Mouse (Mus musculus) olfactory bulb, adult 2 months (tissue): Measurements from ENCODE around the gene Limch1. TPM values are rescaled to one million over a fixed set of nuclear protein-coding genes. Genes with fewer than 3 reads are reported as not detected.

Experiments used
- H3K27ac ChIP-seq: fragments of 200-500 bp; 2 replicates; pipeline ENCODE4 v1.5.1; 2012; ENCODE audit warnings: low read depth, low read length; ENCODE audit not compliant: insufficient read depth
- H3K4me1 ChIP-seq: fragments of 200-500 bp; 2 replicates; pipeline ENCODE4 v1.6.1; 2012; ENCODE audit warnings: low read length; ENCODE audit not compliant: control insufficient read depth, insufficient read depth
- H3K4me3 ChIP-seq: fragments of 200-500 bp; 2 replicates; pipeline ENCODE4 v1.5.1; 2012; ENCODE audit warnings: mild to moderate bottlenecking, low read depth, low read length, moderate library complexity; ENCODE audit not compliant: insufficient read depth
- CTCF ChIP-seq: fragments of 200-500 bp; IDR thresholded peaks from 2 replicates; pipeline ENCODE4 v1.5.1; 2012; ENCODE audit warnings: low read depth, mild to moderate bottlenecking, low read length, moderate library complexity; ENCODE audit not compliant: insufficient read depth
- POLR2A ChIP-seq: fragments of 200-500 bp; IDR thresholded peaks from 2 replicates; pipeline ENCODE4 v1.6.1; 2012; ENCODE audit warnings: mild to moderate bottlenecking, low read depth, low read length, moderate library complexity; ENCODE audit not compliant: insufficient read depth
- whole genome bisulfite sequencing: fragments of 180-500 bp; shearing (Covaris S2); methylation state at CpG from one replicate; pipeline ENCODE4 v1.1.7; 2018; 5-methylcytosine and 5-hydroxymethylcytosine counted together
- polyA plus RNA-seq: library from polyadenylated mRNA; stranded (reverse); fragments of >200 nt; gene quantifications from 2 replicates; pipeline ENCODE4 v1.2.4, GENCODE M21; 2012; ENCODE audit warnings: low replicate concordance; ENCODE audit not compliant: missing spikeins, insufficient read depth, insufficient read length

Limch1 gene
- polyA plus RNA-seq, 1 experiment: not detected

- H3K4me3 ChIP-seq: no peak overlapping the region
Observed at GRCm38 (mm10) chr5:67101395-67101760, 355.8 kb downstream of the Limch1 start.

GRCm38 (mm10) chr5:67101793-67102600, 356.4 kb downstream of the Limch1 start:
- Histone ChIP-seq H3K27ac (no peak overlapping the region), H3K4me1 (no peaks in the 10 kb centered on the region), H3K4me3 (no peak overlapping the region)
- TF ChIP-seq CTCF (no peak), POLR2A (no peak)
- WGBS: 4% methylated on average over 28 of the region's 28 CpGs

More at GRCm38 (mm10) chr5:67101395-67101760, 355.8 kb downstream of the Limch1 start:
- Histone ChIP-seq H3K27ac (no peak overlapping the region), H3K4me1 (no peaks in the 10 kb centered on the region)
- WGBS: 5% methylated on average over 9 of the region's 9 CpGs
- TF ChIP-seq POLR2A: no peak
- no peak for TF ChIP-seq CTCF

DNA sequence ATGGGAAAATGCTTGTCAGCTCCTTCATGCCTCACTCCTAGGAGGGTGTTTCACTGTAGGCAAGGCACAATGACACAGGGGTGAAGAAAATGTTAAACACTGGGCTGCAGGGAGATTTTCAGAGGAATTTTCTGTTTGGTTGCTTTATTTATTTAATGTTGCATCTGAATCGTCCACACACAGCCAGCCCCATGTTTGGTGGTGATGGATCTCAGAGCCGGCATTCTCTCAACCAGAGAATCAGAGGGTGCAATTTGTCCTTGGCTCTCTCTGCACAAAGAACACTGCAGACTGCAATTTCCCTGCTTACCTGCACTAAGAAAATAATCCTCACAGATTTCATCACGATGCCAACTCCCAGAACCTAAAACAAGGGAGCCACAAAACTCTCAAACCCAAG, 357.4 kb downstream of the Limch1 start:
- 3% methylated on average over 3 of the region's 3 CpGs for WGBS
- no peaks in the 10 kb centered on the region for H3K4me1 ChIP-seq
- no peak for TF ChIP-seq POLR2A
- TF ChIP-seq CTCF: no peak
- H3K27ac ChIP-seq: no peak overlapping the region
- no peak overlapping the region for H3K4me3 ChIP-seq

DNA sequence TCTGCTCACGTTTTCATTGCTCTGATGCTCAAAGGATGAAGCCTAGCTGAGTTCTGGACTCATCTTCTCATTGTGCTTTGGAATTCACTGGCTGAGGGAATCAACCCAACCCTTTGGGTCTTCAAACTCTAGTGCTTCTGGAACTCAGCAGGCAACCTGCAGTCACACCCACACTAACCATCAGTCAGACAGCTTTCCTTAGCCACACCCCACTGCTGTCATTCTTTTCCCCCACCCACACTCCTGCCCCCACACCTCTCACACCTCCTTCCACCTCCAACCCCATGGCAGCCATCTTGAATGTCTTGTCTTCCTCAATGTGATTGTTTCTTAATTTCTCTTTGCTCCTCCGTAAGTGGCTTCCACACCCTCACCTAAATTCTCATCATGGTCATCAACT, 360.6 kb downstream of the Limch1 start:
- Histone ChIP-seq H3K4me1 (no peaks in the 10 kb centered on the region), H3K27ac (no peak overlapping the region), H3K4me3 (no peak overlapping the region)
- whole genome bisulfite sequencing: 90% methylated on average over 2 of the region's 2 CpGs
- TF ChIP-seq POLR2A (no peak), CTCF (no peak)

Other genes with a start within 250 kb of the Limch1 start
- not detected in 2 replicates for gene Apbb2, start 127.0 kb upstream of the Limch1 start, polyA plus RNA-seq
- not detected in 2 replicates for gene Uchl1, start 69.7 kb upstream of the Limch1 start, polyA plus RNA-seq